Comparison of ENCODE assay signal across 22 mouse cellular contexts in genomic region chr2:120386264-120386663, GRCm38 (mm10). TPM values are rescaled to one million over a fixed set of nuclear protein-coding genes. Genes with fewer than 3 reads are reported as not detected.
DNase-seq lines count a peak whose midpoint lies in the region; ATAC-seq and TF ChIP-seq lines count a peak whose summit lies in the region.
"Had no signal": no experiment of that assay in that cellular context is flagged by ENCODE, and none has a peak within 500 bp of the region (broad histone marks: within the 10 kb centered on the region; RNA-seq: fewer than 3 reads in every experiment).

No protein-coding gene starts in this region.

- no peak for TF ChIP-seq CTCF in gastrocnemius, adult 2 months (IDR thresholded peaks at IDR 0.05)

- no peaks in the 10 kb centered on the region for H3K4me1 ChIP-seq in liver, embryonic 11.5 days (replicated peaks; ENCODE audit: control insufficient read depth, insufficient read depth, low read length)

- H3K4me3 ChIP-seq in gastrocnemius, adult 2 months, result no peak overlapping the region
- H3K4me3 ChIP-seq in liver, embryonic 11.5 days (ENCODE audit: low read depth, low read length), result no peak overlapping the region

- H3K27ac ChIP-seq in gastrocnemius, adult 2 months, result peak overlapping the region; percentile 86; the same call in 1 of the 2 replicates
- no peak overlapping the region for H3K27ac ChIP-seq in liver, embryonic 11.5 days (ENCODE audit: low read depth, low read length)

- H3K9me3 ChIP-seq in liver, embryonic 11.5 days (ENCODE audit: control insufficient read depth, low read length), result no peaks in the 10 kb centered on the region
- H3K9me3 ChIP-seq: G1E had no signal

- no peak for ATAC-seq in cerebellum, adult (ENCODE audit: insufficient number of reproducible peaks, low FRiP score, low TSS enrichment)
- no peak for ATAC-seq in liver, embryonic 11.5 days (replicated peaks; ENCODE audit: low FRiP score)
- ATAC-seq: activated CD4-positive, CD25-positive, alpha-beta regulatory T cell, adult 4 months; CD4-positive, CD25-positive, alpha-beta regulatory T cell, adult 4 months; Patski had no signal

- 91% methylated on average over 1 of the region's 1 CpGs for WGBS in liver, embryonic 11.5 days

- H3K4me2 ChIP-seq in liver, embryonic 11.5 days, result no peak overlapping the region

- H3K27me3 ChIP-seq in liver, embryonic 11.5 days (replicated peaks; ENCODE audit: control insufficient read depth, insufficient read depth, low read length), result no peaks in the 10 kb centered on the region
- H3K27me3 ChIP-seq: CH12.LX, Patski had no signal

- peaks cover 21% of the 10 kb centered on the region; the same call in 1 of the 2 replicates for H3K36me3 ChIP-seq in liver, embryonic 11.5 days (ENCODE audit: control insufficient read depth, insufficient read depth, low read length)

- intact Hi-C loops in gastrocnemius, adult 2 months (cut with DNase I), result no loop called here
- intact Hi-C loops in gastrocnemius, postnatal 36 days (cut with DNase I), result no loop called here

- no peak overlapping the region for H3K9ac ChIP-seq in liver, embryonic 11.5 days (ENCODE audit: low read depth, low read length)

- no peak for DNase-seq in gastrocnemius, adult 2 months
- no peak for DNase-seq in gastrocnemius, postnatal 36 days
- DNase-seq in fat pad, adult 2 months (ENCODE audit: extremely low read depth, low read depth, low spot score), result peak; percentile 75
- DNase-seq in gonadal fat pad, adult 2 months (ENCODE audit: low read depth), result peak; percentile 85
- no peak for DNase-seq in liver, embryonic 11.5 days (ENCODE audit: low spot score)
- DNase-seq: adrenal gland, adult 2 months; adrenal gland, adult 8-10 months; adrenal gland, postnatal 10 days; adrenal gland, postnatal 14 days; adrenal gland, postnatal 25 days; adrenal gland, postnatal 36 days; B cell, adult 2 months; cerebellum, adult 11 months; cerebellum, adult 11-12 months; cerebellum, adult 18-20 months; cerebellum, adult 2 months had no signal

RNA-seq across cellular contexts. Expression of gene Ganc, which starts 17.4 kb away (rescaled TPM):
- total RNA-seq in gastrocnemius, adult 2 months (2021), result 10 to 100 TPM; 29.7 to 34.3 TPM
- 10 to 100 TPM; 29.6 to 40.7 TPM for total RNA-seq in gastrocnemius, postnatal 36 days (2021)
- polyA plus RNA-seq in gonadal fat pad, adult 2 months (2012; rRNA removed), result 20.1 and 27.0 TPM in 2 replicates
- 7.8 and 8.5 TPM in 2 replicates for polyA plus RNA-seq in liver, embryonic 11.5 days (2014; fragmentation: Nextera tagmentation; extraction: Ambion mirVana)

RNA-seq across cellular contexts. Expression of gene Tmem87a, which starts 17.6 kb away (rescaled TPM):
- 10 to 100 TPM; 31.4 to 51.8 TPM for total RNA-seq in gastrocnemius, adult 2 months (2021)
- 10 to 100 TPM; 40.0 to 41.0 TPM for total RNA-seq in gastrocnemius, postnatal 36 days (2021)
- 12.9 and 13.8 TPM in 2 replicates for polyA plus RNA-seq in gonadal fat pad, adult 2 months (2012; rRNA removed)
- 7.1 and 9.2 TPM in 2 replicates for polyA plus RNA-seq in liver, embryonic 11.5 days (2014; fragmentation: Nextera tagmentation; extraction: Ambion mirVana)

RNA-seq across cellular contexts. Expression of gene Vps39, which starts 33.3 kb away (rescaled TPM):
- 10 to 100 TPM; 16.1 to 21.1 TPM for total RNA-seq in gastrocnemius, adult 2 months (2021)
- total RNA-seq in gastrocnemius, postnatal 36 days (2021), result 10 to 100 TPM; 20.1 to 20.2 TPM
- polyA plus RNA-seq in gonadal fat pad, adult 2 months (2012; rRNA removed), result 23.4 and 27.6 TPM in 2 replicates
- 15.5 and 19.8 TPM in 2 replicates for polyA plus RNA-seq in liver, embryonic 11.5 days (2014; fragmentation: Nextera tagmentation; extraction: Ambion mirVana)

Comparison
In these comparisons a context has a peak if more than half of its experiments do, and no peak if none do; other contexts are left out.
1. DNase-seq: peak in fat pad, adult 2 months (single experiment) and gonadal fat pad, adult 2 months (single experiment); none in gastrocnemius, adult 2 months (single experiment), gastrocnemius, postnatal 36 days (0 of 2) and liver, embryonic 11.5 days (single experiment).